Mouse (Mus musculus) B cell, adult 2 months (primary cell): Measurements from ENCODE around the gene Slk.

Experiments used
- DNase-seq, 2 experiments: peaks; one replicate each; pipeline ENCODE4 v3.0.0; 2022

The Slk gene

GRCm38 (mm10) chr19:47654896-47655295 is 75.4 kb downstream of the Slk start:
- DNase-seq, result no peak

DNA sequence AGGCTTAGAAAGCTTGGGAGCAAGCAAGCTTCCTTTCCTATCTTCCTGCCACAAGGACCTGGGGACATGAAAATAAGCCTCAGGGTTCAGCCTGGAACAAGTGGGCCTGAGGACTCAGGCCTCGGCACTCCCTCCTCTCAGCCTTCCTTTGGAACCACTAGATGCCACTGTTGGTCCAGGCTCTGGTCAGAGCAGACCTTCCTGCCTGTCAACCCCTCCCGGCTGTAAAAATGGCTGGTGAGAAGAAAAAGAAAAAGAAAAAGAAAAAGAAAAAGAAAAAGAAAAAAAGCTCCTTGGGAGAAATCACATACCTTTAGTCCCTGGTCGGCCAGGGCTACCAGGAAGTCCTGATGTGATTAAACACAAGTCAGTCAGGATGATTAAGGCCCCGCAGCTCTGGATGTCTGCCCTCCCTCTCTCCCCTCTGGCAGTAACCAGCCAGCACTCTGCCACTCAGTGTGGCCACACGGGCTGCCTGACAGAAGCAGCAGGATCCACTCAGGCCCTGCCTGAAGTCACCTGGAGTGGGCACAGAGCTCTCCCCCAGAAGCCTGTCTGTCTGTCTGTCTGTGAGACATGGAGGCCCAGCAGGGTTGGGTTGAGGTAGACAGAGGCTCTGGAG is 79.5 kb downstream of the Slk start:
- DNase-seq, result peak; percentile 34 to 36

GRCm38 (mm10) chr19:47659765-47660408 is 80.4 kb downstream of the Slk start:
- no peak for DNase-seq

DNA sequence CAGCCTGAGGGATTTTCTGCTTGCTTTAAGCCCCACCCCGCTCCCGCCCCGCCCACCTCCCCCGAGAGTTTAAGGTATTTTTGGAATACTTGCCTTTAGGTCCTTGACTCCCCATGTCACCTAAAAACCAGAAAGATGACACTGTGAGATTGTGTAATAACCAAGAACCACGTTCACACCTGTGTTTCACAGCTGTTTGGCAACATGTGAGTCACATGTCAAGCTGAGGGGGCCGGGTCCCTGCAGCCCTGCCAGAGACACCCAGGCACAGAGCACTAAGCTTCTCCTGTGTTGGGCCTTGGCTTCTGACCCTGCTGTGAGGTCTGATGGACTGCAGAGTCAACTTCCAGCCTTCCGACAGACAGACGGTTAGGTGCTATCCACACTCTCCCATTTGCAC is 88.1 kb downstream of the Slk start:
- DNase-seq, result no peak

DNA sequence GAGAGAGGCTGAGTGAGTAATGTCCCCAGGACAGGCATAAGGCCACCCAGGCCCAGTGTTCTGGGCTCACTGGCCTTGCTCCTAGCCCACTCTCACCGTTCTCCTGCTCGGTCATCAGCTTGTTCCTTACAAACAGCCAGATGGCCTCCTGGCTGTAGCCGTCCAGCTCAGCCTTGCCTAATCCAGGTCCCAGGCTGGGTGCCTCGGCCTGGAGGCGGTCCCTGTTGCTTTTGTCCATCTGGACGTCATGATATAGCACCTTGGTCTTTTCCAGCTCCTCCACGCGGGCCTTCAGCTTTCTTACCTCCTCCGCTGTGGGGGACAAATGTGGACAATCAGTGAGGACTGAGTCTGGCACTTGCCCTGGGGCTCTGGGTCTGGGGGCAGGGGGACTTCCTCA is 88.9 kb downstream of the Slk start:
- DNase-seq, result no peak

DNA sequence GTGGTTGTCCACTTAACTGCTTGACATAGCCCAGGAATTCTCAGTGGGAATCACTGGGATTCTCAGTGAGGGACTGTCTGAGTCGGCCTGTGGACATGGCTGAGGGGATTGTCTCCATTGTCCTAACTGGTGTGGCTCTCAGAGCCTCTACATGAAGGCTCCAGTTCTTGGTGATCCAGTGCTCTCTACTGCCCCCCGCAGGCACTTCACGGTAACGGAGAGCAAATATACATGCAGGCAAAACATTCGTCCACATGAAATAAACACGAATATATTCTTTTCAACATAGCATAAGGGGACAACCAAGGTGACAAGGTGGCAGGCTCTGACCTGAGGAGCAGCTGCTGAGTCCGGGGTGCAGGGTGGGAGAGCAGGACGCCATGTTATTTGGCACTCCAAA is 94.9 kb downstream of the Slk start:
- DNase-seq, result peak; percentile 53 to 63

DNA sequence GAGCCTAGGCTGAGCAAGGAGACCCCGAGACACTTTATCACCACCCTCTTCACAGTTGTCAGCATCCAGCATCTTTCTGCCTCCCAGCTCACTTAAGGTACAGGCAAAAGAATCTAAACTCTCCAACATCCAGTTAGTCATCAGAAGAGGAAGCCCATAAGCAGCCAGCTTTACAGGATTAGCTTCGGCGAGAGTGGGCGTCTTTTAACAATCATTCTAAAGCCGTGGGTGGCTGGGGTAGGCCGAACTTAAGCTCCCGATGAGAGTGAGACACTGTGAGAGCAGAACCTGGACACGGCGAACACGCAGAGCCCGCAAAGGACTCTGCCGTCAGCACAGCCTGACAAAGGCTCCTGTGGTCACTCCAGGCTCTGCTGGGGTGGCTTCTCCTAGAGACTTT is 99.2 kb downstream of the Slk start:
- DNase-seq, result no peak

DNA sequence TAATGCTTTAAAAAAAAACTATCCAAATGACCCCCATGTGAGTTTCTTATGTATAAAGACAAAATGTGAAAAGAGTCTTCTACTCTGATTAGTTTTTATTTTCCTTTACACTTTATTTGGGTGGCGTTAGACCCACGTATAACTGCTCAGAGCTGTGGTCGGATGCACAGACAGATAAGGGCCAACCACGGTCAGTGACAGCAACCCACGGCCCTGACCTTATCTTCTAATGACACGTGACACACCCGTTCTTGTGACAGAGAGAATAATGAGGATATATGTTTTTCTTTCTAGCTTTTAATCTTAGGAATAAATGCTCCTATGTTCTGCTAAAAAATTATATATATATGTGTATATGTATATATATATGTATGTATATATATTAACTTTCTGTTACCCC is 110.1 kb downstream of the Slk start:
- no peak for DNase-seq

- DNase-seq, result no peak
These were observed 112.5 kb downstream of the Slk start, which contains the start of gene Col17a1 for GRCm38 (mm10) chr19:47691994-47692393. Col17a1 (minus strand) TSS chr19:47692094.
